Mouse (Mus musculus) myocyte (in vitro differentiated cells): Measurements from ENCODE around the gene Spaca1. TPM values are rescaled to one million over a fixed set of nuclear protein-coding genes. Genes with fewer than 3 reads are reported as not detected.

Source experiments
- H3K27me3 ChIP-seq: one replicate; pipeline ENCODE4 v1.6.1; 2011; ENCODE audit not compliant: control insufficient read depth, insufficient read depth, insufficient read length
- H3K36me3 ChIP-seq: one replicate; pipeline ENCODE4 v1.6.1; 2011; ENCODE audit not compliant: control insufficient read depth, insufficient read depth
- H3K4me2 ChIP-seq: one replicate; pipeline ENCODE4 v1.6.1; 2011; ENCODE audit warnings: low read depth, control low read depth
- H3K4me3 ChIP-seq: one replicate; pipeline ENCODE4 v1.5.1; 2011; ENCODE audit warnings: mild to moderate bottlenecking, control low read depth, moderate library complexity
- H3K79me2 ChIP-seq: one replicate; pipeline ENCODE4 v1.6.1; 2011; ENCODE audit not compliant: control insufficient read depth, insufficient read depth
- H3ac ChIP-seq: one replicate; pipeline ENCODE4 v1.6.1; 2011; ENCODE audit not compliant: control insufficient read depth, insufficient read length
- CEBPB ChIP-seq: IDR thresholded peaks from 2 replicates; pipeline ENCODE4 v1.6.1; 2011; ENCODE audit warnings: mild to moderate bottlenecking, moderate library complexity; ENCODE audit not compliant: poor library complexity, insufficient read depth, severe bottlenecking
- E2F4 ChIP-seq: IDR thresholded peaks from one replicate; pipeline ENCODE4 v1.6.1; 2011; ENCODE audit warnings: mild to moderate bottlenecking, control low read depth, moderate library complexity; ENCODE audit not compliant: insufficient read depth
- MAX ChIP-seq: IDR thresholded peaks from one replicate; pipeline ENCODE4 v1.6.1; 2011; ENCODE audit warnings: low read depth, mild to moderate bottlenecking, control low read depth
- MYOD1 ChIP-seq, 3 experiments: IDR thresholded peaks; one replicate each; pipeline ENCODE4 v1.6.1; 2011; ENCODE audit warnings: control low read depth in 2 of 3, low read depth in 2 of 3, mild to moderate bottlenecking in 2 of 3, moderate library complexity in 1 of 3; ENCODE audit not compliant: insufficient read length in 2 of 3, control insufficient read depth in 1 of 3
- MYOG ChIP-seq, 3 experiments: IDR thresholded peaks; one replicate each; pipeline ENCODE4 v1.6.1; 2011; ENCODE audit warnings: control low read depth in 2 of 3, low read depth in 2 of 3, mild to moderate bottlenecking in 2 of 3; ENCODE audit not compliant: insufficient read length in 2 of 3, control insufficient read depth in 1 of 3, insufficient read depth in 1 of 3
- POLR2A ChIP-seq: IDR thresholded peaks from one replicate; pipeline ENCODE4 v1.6.1; 2011; ENCODE audit warnings: low read depth, mild to moderate bottlenecking, control low read depth, moderate library complexity; ENCODE audit not compliant: insufficient read length
- POLR2AphosphoS2 ChIP-seq: IDR thresholded peaks from one replicate; pipeline ENCODE4 v1.6.1; 2011; ENCODE audit warnings: low read depth, control low read depth; ENCODE audit not compliant: insufficient read length
- REST ChIP-seq: IDR thresholded peaks from one replicate; pipeline ENCODE4 v1.6.1; 2011; ENCODE audit warnings: mild to moderate bottlenecking, control low read depth, moderate library complexity; ENCODE audit not compliant: insufficient read depth, insufficient read length
- SRF ChIP-seq: IDR thresholded peaks from one replicate; pipeline ENCODE4 v1.6.1; 2011; ENCODE audit warnings: low read depth; ENCODE audit not compliant: control insufficient read depth, insufficient read length
- TCF12 ChIP-seq: IDR thresholded peaks from one replicate; pipeline ENCODE4 v1.6.1; 2011; ENCODE audit warnings: mild to moderate bottlenecking, control low read depth; ENCODE audit not compliant: poor library complexity, insufficient read depth, severe bottlenecking
- TCF3 ChIP-seq: IDR thresholded peaks from one replicate; pipeline ENCODE4 v1.6.1; 2011; ENCODE audit warnings: low read depth, control low read depth; ENCODE audit not compliant: insufficient read length
- USF1 ChIP-seq: IDR thresholded peaks from one replicate; pipeline ENCODE4 v1.6.1; 2011; ENCODE audit warnings: low read depth, mild to moderate bottlenecking, control low read depth, moderate library complexity
- polyA plus RNA-seq: library from polyadenylated mRNA; unstranded; fragments of >200 nt; fragmentation: generic; extraction: Trizol; gene quantifications from one replicate; pipeline ENCODE4 v1.2.1, GENCODE M21; 2012; ENCODE audit warnings: missing spikeins

Spaca1 gene
- polyA plus RNA-seq, 1 experiment: not detected

DNA sequence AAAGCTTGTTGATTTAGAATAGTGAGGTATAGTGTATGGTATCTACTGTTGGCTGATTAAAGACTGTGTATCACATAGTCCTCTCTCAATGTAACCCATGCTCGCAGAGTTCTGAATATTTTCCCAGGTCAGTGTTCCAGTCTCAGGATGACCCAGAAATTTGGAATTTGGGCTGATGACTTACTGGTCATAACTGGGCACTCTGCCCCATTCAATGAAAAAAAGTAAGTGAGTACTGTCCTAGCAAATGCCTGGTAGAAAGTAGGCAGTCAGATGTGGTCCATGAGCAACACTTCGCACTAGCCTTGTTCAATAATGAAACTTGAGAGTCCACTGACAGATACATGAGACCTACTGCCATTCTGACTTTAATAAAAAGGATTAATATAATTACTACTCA lies 23.2 kb downstream of the Spaca1 start:
- peak overlapping the region; percentile 8 for H3K4me2 ChIP-seq
- no peaks in the 10 kb centered on the region for H3K36me3 ChIP-seq
- H3K27me3 ChIP-seq: no peaks in the 10 kb centered on the region
- TF ChIP-seq MYOD1 (IDR thresholded peaks at IDR 0.05; ENCODE audit: control insufficient read depth in 1 of 3, insufficient read length in 2 of 3, low read depth in 2 of 3) (no peak), REST (no peak), POLR2A (no peak), TCF3 (no peak), MAX (no peak), USF1 (no peak)
- H3K79me2 ChIP-seq: no peaks in the 10 kb centered on the region
- no peak overlapping the region for H3ac ChIP-seq
- no peak overlapping the region for H3K4me3 ChIP-seq

DNA sequence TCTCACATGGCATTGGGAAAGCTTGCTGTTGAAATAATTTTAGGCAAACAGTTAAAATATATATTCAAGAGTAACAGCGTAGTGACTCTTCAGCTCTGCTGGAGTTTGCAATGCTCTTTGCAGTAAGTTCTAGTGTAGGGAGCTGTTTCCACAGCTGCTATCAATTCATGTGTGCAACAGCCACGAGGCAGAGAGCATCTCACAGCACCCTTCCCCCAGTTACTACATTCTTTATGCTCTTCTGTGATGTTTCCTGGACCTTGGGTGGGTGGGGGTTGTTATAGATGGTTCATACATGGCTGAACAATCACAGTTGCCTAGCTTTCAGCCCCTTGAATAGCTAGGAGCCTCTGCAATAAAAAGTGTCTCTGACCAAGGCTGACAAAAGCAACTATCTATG lies 28.5 kb downstream of the Spaca1 start:
- Histone ChIP-seq H3K79me2 (no peaks in the 10 kb centered on the region), H3K4me2 (no peak overlapping the region), H3K4me3 (no peak overlapping the region), H3K36me3 (no peaks in the 10 kb centered on the region), H3K27me3 (no peaks in the 10 kb centered on the region), H3ac (no peak overlapping the region)
- TF ChIP-seq MYOD1 (IDR thresholded peaks at IDR 0.05; ENCODE audit: control insufficient read depth in 1 of 3, insufficient read length in 2 of 3, low read depth in 2 of 3): no peak
- no peak for TF ChIP-seq TCF12
- TF ChIP-seq POLR2AphosphoS2: no peak
- no peak for TF ChIP-seq USF1
- no peak for TF ChIP-seq CEBPB
- TF ChIP-seq E2F4: no peak
- no peak for TF ChIP-seq REST
- TF ChIP-seq SRF: no peak
- no peak for TF ChIP-seq POLR2A
- TF ChIP-seq MYOG (IDR thresholded peaks at IDR 0.05; ENCODE audit: control insufficient read depth in 1 of 3, insufficient read depth in 1 of 3, insufficient read length in 2 of 3, low read depth in 2 of 3): no peak
- TF ChIP-seq MAX: no peak
- TF ChIP-seq TCF3: no peak

DNA sequence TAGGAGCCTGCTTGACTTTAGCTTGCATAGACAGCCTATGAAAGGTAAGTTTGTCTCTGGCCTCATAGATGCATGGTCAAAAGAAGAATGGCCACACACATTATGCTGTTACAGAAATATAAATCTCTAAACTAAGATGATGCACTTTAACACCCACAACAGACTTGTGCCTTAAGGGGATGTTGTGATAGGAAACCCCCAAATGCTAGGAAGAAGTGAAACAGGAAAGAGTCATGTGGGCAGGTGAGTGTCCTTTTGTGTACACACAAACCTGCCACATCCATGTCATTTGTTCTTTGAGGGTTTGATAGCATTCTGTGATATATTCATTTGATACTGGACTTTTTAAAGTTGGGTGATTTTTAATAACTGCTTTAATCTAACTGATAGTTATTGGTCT lies 53.6 kb downstream of the Spaca1 start:
- H3K4me2 ChIP-seq: no peak overlapping the region
- H3ac ChIP-seq: no peak overlapping the region
- no peak for TF ChIP-seq USF1
- no peak for TF ChIP-seq CEBPB
- TF ChIP-seq TCF12: no peak
- TF ChIP-seq REST: no peak
- no peak for TF ChIP-seq E2F4
- no peak for TF ChIP-seq POLR2A
- no peak for TF ChIP-seq MYOG (IDR thresholded peaks at IDR 0.05; ENCODE audit: control insufficient read depth in 1 of 3, insufficient read depth in 1 of 3, insufficient read length in 2 of 3, low read depth in 2 of 3)
- TF ChIP-seq MAX: no peak
- no peak overlapping the region for H3K4me3 ChIP-seq
- no peaks in the 10 kb centered on the region for H3K36me3 ChIP-seq
- H3K79me2 ChIP-seq: no peaks in the 10 kb centered on the region
- H3K27me3 ChIP-seq: no peaks in the 10 kb centered on the region

DNA sequence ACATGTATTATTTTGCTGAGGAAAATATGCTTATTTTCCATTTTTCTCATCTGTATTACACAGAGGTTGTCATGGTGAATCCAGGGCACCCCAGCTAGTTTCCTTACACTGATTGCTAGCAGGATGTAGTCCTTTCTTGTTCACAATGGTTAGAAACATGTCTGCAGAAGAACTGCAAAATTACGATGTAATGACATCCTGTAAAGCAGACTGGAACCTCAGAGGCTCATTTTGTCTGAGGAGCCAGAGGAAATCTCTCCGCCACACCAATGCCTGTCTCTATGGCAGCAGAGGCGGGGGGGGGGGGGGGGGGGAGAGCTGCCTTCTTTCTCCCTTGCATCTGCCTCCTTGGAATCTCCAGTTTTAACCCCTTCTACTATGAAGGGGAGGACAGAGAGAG lies 57.3 kb downstream of the Spaca1 start:
- H3K4me3 ChIP-seq: no peak overlapping the region
- H3K36me3 ChIP-seq: no peaks in the 10 kb centered on the region
- no peak for TF ChIP-seq USF1
- TF ChIP-seq POLR2A: no peak
- TF ChIP-seq CEBPB: no peak
- H3K27me3 ChIP-seq: no peaks in the 10 kb centered on the region
- no peak overlapping the region for H3K4me2 ChIP-seq
- H3K79me2 ChIP-seq: no peaks in the 10 kb centered on the region
- no peak overlapping the region for H3ac ChIP-seq

DNA sequence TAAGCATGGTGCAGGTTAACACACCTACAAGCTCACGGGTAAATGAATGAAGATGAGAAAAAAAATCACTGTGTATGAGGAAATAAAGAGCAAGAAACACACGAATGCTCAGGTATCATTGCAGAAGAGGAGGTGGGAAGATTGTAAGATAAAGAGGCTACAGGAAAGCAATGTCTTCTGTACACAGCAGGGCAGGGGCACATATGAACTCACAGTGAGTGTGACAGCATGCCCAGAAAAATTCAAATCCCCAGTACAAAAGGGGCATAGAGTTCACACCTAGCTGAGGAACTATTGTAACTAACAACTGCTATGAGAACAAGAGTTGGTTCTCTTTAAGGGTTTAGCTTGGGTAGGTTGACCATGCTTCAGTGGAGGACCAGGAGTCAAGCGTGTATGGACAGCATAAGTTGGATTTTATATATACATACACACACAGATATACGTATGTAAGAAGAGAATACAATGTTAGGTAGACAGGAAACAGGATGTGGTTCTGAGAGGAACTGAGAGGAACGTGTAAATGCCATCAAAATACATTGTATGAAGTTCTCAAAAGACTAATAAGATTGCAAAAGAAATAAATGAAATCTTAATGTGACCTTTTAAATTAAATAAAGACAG lies 61.4 kb downstream of the Spaca1 start:
- TF ChIP-seq TCF12 (no peak), MAX (no peak), E2F4 (no peak), POLR2AphosphoS2 (no peak), CEBPB (no peak), REST (no peak), USF1 (no peak), MYOG (IDR thresholded peaks at IDR 0.05; ENCODE audit: control insufficient read depth in 1 of 3, insufficient read depth in 1 of 3, insufficient read length in 2 of 3, low read depth in 2 of 3) (no peak), SRF (no peak), POLR2A (no peak), MYOD1 (IDR thresholded peaks at IDR 0.05; ENCODE audit: control insufficient read depth in 1 of 3, insufficient read length in 2 of 3, low read depth in 2 of 3) (no peak), TCF3 (no peak)
- Histone ChIP-seq H3K79me2 (no peaks in the 10 kb centered on the region), H3ac (no peak overlapping the region), H3K4me2 (no peak overlapping the region), H3K4me3 (no peak overlapping the region), H3K27me3 (no peaks in the 10 kb centered on the region), H3K36me3 (no peaks in the 10 kb centered on the region)

Other genes starting within 250 kb of the Spaca1 start
- 1.9 TPM for gene Cnr1, start 125.6 kb downstream of the Spaca1 start, polyA plus RNA-seq